Mouse (Mus musculus) midbrain, embryonic 14.5 days (tissue): ENCODE data around the gene Gpsm2. TPM values are rescaled to one million over a fixed set of nuclear protein-coding genes. Genes with fewer than 3 reads are reported as not detected.
"Not testable (repeated sequence)": the region's sequence is repeated elsewhere in the genome, so short reads cannot be mapped to it uniquely, and the experiment has no call there.

Experiments
- ATAC-seq: fragments of 200-750 bp; cut with Nextera tagmentation; 2 replicates; pipeline ENCODE4 v1.8.0; 2017; ENCODE audit warnings: moderate number of reproducible peaks, moderate library complexity; ENCODE audit not compliant: low FRiP score, low TSS enrichment
- DNase-seq: peaks from one replicate; pipeline ENCODE4 v3.0.0-alpha.2; 2015
- H3K27ac ChIP-seq: fragments of 300-500 bp; sonication (generic); replicated peaks from 2 replicates; pipeline ENCODE4 v1.5.1; 2014; ENCODE audit warnings: mild to moderate bottlenecking, low read depth, low read length, moderate library complexity
- H3K27me3 ChIP-seq: fragments of 300-500 bp; sonication (generic); 2 replicates; pipeline ENCODE4 v1.6.1; 2014; ENCODE audit warnings: low read length, control low read depth, mixed read lengths; ENCODE audit not compliant: control insufficient read depth, insufficient read depth
- H3K36me3 ChIP-seq: fragments of 300-500 bp; sonication (generic); 2 replicates; pipeline ENCODE4 v1.6.1; 2014; ENCODE audit warnings: low read length, control low read depth; ENCODE audit not compliant: control insufficient read depth, insufficient read depth
- H3K4me1 ChIP-seq: fragments of 300-500 bp; sonication (generic); 2 replicates; pipeline ENCODE4 v1.6.1; 2014; ENCODE audit warnings: mild to moderate bottlenecking, antibody characterized with exemption, low read length, control low read depth; ENCODE audit not compliant: control insufficient read depth, insufficient read depth
- H3K4me2 ChIP-seq: fragments of 300-500 bp; sonication (generic); 2 replicates; pipeline ENCODE4 v1.6.1; 2014; ENCODE audit warnings: mild to moderate bottlenecking, low read length, moderate library complexity
- H3K4me3 ChIP-seq: fragments of 300-500 bp; sonication (generic); replicated peaks from 2 replicates; pipeline ENCODE4 v1.5.1; 2014; ENCODE audit warnings: low read depth, low read length
- H3K9ac ChIP-seq: fragments of 300-500 bp; sonication (generic); replicated peaks from 2 replicates; pipeline ENCODE4 v1.6.1; 2014; ENCODE audit warnings: mild to moderate bottlenecking, low read length, moderate library complexity
- H3K9me3 ChIP-seq: fragments of 300-500 bp; sonication (generic); 2 replicates; pipeline ENCODE4 v1.6.1; 2016; ENCODE audit warnings: low read length, control low read depth, mixed read lengths; ENCODE audit not compliant: control insufficient read depth
- WGBS: fragments of 180-500 bp; shearing (Covaris S2); extraction: QIAGEN DNeasy Blood & Tissue Kit; methylation state at CpG from one replicate; pipeline ENCODE4 v1.1.7; 2014; 5-methylcytosine and 5-hydroxymethylcytosine counted together
- polyA plus RNA-seq: library from polyadenylated mRNA; unstranded; fragments of >200 nt; fragmentation: Nextera tagmentation; extraction: Ambion mirVana; gene quantifications from 2 replicates; pipeline ENCODE4 v1.2.1, GENCODE M21; 2014

Gene Gpsm2
- polyA plus RNA-seq, 1 experiment from 2014 or later, result 31.3 TPM

DNA sequence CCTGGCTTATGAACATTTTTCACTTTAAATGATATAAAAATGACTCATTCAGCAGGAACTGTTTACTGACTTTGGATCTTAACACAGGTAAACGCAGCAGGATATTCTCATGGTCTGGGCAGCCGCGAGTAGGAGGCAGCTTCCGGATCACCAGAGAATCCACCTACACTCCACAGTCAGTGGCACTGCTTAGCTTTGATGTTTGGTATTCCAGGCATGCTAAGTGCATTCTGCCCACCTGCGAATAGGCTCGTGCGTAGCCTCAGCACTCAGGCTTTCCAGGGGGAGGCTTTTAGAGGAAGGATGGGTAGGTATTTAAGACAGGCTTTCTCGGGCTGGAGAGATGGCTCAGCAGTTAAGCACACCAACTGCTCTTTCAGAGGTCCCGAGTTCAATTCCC, 27.8 kb downstream of the Gpsm2 start:
- DNase-seq, result no peak
- Histone ChIP-seq H3K27me3 (no peaks in the 10 kb centered on the region), H3K27ac (no peak overlapping the region), H3K4me3 (no peak overlapping the region), H3K36me3 (peaks cover 45% of the 10 kb centered on the region), H3K9ac (no peak overlapping the region), H3K9me3 (no peaks in the 10 kb centered on the region), H3K4me1 (no peaks in the 10 kb centered on the region), H3K4me2 (no peak overlapping the region)
- no peak for ATAC-seq
- WGBS, result 94% methylated on average over 9 of the region's 9 CpGs

- no peak overlapping the region for H3K27ac ChIP-seq
- WGBS, result 82% methylated on average over 4 of the region's 4 CpGs
- no peak for ATAC-seq
Measured at GRCm38 (mm10) chr3:108689979-108690378, 32.1 kb downstream of the Gpsm2 start.

GRCm38 (mm10) chr3:108689446-108689845, 32.7 kb downstream of the Gpsm2 start:
- ATAC-seq (no peak), DNase-seq (no peak)
- H3K4me1 ChIP-seq, result no peaks in the 10 kb centered on the region
- H3K4me3 ChIP-seq, result no peak overlapping the region
- no peaks in the 10 kb centered on the region for H3K27me3 ChIP-seq
- H3K36me3 ChIP-seq, result peaks cover 31% of the 10 kb centered on the region
- H3K27ac ChIP-seq, result no peak overlapping the region
- H3K9me3 ChIP-seq, result no peaks in the 10 kb centered on the region
- H3K9ac ChIP-seq, result no peak overlapping the region
- 83% methylated on average over 8 of the region's 8 CpGs for WGBS
- H3K4me2 ChIP-seq, result no peak overlapping the region

More at GRCm38 (mm10) chr3:108689979-108690378, 32.1 kb downstream of the Gpsm2 start:
- H3K4me1 ChIP-seq, result no peaks in the 10 kb centered on the region
- H3K9ac ChIP-seq, result no peak overlapping the region
- peaks cover 35% of the 10 kb centered on the region for H3K36me3 ChIP-seq
- H3K9me3 ChIP-seq, result no peaks in the 10 kb centered on the region
- no peak overlapping the region for H3K4me3 ChIP-seq
- H3K27me3 ChIP-seq, result no peaks in the 10 kb centered on the region
- no peak overlapping the region for H3K4me2 ChIP-seq
- no peak for DNase-seq

DNA sequence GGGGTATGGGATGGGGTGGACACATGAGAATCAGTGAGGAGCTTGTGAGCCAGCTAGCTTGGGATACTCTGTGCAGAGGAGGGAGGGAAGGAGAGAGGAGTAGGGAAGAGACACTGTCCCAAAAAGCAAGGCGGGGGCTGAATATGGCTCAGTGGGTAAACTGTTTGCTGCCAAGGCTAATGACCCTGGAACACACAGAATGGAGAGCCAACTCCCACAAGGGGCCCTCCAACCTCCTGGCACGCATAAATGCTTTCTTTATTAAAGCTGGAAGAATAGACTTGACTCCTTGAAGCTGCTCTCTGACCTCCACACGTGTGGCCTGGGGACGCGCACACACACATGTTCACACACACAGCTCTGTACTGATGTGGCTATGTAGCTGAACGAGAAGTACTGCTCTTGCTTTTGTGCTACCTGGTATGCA, 33.1 kb downstream of the Gpsm2 start:
- DNase-seq (no peak), ATAC-seq (no peak)
- no peaks in the 10 kb centered on the region for H3K4me1 ChIP-seq
- no peak overlapping the region for H3K4me3 ChIP-seq
- H3K36me3 ChIP-seq, result peaks cover 28% of the 10 kb centered on the region
- H3K4me2 ChIP-seq, result no peak overlapping the region
- H3K27ac ChIP-seq, result no peak overlapping the region
- no peaks in the 10 kb centered on the region for H3K27me3 ChIP-seq
- H3K9me3 ChIP-seq, result no peaks in the 10 kb centered on the region
- no peak overlapping the region for H3K9ac ChIP-seq
- WGBS, result 67% methylated on average over 6 of the region's 6 CpGs

DNA sequence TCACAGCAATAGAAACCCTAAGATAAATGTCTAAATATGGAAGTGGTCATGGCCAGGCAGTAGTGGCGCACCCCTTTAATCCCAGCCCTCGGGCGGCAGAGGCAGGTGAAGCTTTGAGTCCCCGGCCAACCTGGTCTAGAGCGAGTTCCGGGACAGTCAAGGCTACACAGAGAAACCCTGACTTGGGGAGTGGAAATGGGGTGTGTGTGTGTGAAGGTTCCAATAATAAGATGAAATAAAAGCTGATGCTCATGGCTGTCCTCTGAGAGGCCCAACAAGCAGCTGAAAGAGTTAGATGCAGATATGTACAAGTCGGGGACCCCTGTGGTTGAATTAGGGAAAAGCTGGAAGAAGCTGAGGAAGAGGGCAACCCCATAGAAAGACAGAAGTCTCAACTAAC, 36.4 kb downstream of the Gpsm2 start:
- H3K36me3 ChIP-seq, result peaks cover 55% of the 10 kb centered on the region
- H3K9ac ChIP-seq, result no peak overlapping the region
- no peak for DNase-seq
- ATAC-seq, result no peak
- no peaks in the 10 kb centered on the region for H3K27me3 ChIP-seq
- H3K9me3 ChIP-seq, result no peaks in the 10 kb centered on the region
- H3K27ac ChIP-seq, result no peak overlapping the region
- 96% methylated on average over 7 of the region's 7 CpGs for WGBS
- H3K4me1 ChIP-seq, result no peaks in the 10 kb centered on the region
- H3K4me3 ChIP-seq, result no peak overlapping the region
- H3K4me2 ChIP-seq, result no peak overlapping the region

DNA sequence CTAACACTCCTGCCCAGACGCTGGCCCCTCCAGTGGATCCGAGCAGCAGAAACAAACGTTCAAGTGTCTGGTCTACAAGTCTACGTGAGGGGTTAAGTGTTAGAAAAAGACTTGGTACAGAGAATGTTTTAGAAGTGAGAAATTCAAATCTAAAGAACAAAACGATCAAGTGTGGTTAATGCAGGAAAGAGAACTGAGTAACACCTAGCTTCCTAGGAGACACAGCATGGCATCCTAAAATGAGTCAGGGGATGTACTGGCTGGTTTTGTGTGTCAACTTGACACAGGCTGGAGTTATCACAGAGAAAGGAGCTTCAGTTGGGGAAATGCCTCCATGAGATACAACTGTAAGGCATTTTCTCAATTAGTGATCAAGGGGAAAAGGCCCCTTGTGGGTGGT, 38.5 kb downstream of the Gpsm2 start:
- not testable (repeated sequence) for H3K4me2 ChIP-seq, H3K9ac ChIP-seq, H3K9me3 ChIP-seq, DNase-seq, ATAC-seq, H3K4me1 ChIP-seq, H3K27ac ChIP-seq, H3K4me3 ChIP-seq, H3K27me3 ChIP-seq
- H3K36me3 ChIP-seq, result peaks cover 62% of the 10 kb centered on the region
- WGBS, result 95% methylated on average over 5 of the region's 5 CpGs

- Histone ChIP-seq H3K27ac (no peak overlapping the region), H3K4me2 (no peak overlapping the region), H3K36me3 (peaks cover 81% of the 10 kb centered on the region), H3K27me3 (no peaks in the 10 kb centered on the region), H3K9ac (no peak overlapping the region), H3K4me3 (no peak overlapping the region), H3K9me3 (no peaks in the 10 kb centered on the region), H3K4me1 (no peaks in the 10 kb centered on the region)
- 80% methylated on average over 4 of the region's 4 CpGs for WGBS
- DNase-seq (no peak), ATAC-seq (no peak)
Measured at GRCm38 (mm10) chr3:108681004-108681403, 41.1 kb downstream of the Gpsm2 start.

- no peak for ATAC-seq
- Histone ChIP-seq H3K27me3 (no peaks in the 10 kb centered on the region), H3K9me3 (no peaks in the 10 kb centered on the region), H3K27ac (no peak overlapping the region), H3K4me1 (no peaks in the 10 kb centered on the region), H3K9ac (no peak overlapping the region), H3K36me3 (peaks cover 88% of the 10 kb centered on the region), H3K4me3 (no peak overlapping the region), H3K4me2 (no peak overlapping the region)
- no peak for DNase-seq
- WGBS, result 81% methylated on average over 4 of the region's 4 CpGs
Measured at GRCm38 (mm10) chr3:108676616-108677015, 45.5 kb downstream of the Gpsm2 start.

GRCm38 (mm10) chr3:108660941-108661340, 61.2 kb downstream of the Gpsm2 start:
- WGBS, result 76% methylated on average over 1 of the region's 1 CpGs
- H3K9ac ChIP-seq, result no peak overlapping the region
- no peak for DNase-seq
- no peak for ATAC-seq
- no peak overlapping the region for H3K27ac ChIP-seq
- H3K27me3 ChIP-seq, result no peaks in the 10 kb centered on the region
- H3K36me3 ChIP-seq, result peaks cover 37% of the 10 kb centered on the region
- no peak overlapping the region for H3K4me3 ChIP-seq
- H3K4me2 ChIP-seq, result no peak overlapping the region
- no peaks in the 10 kb centered on the region for H3K9me3 ChIP-seq
- H3K4me1 ChIP-seq, result no peaks in the 10 kb centered on the region
